Mouse (Mus musculus): ENCODE measurements around the gene Sp140. TPM values are rescaled to one million over a fixed set of nuclear protein-coding genes. Genes with fewer than 3 reads are reported as not detected.
"Not testable (repeated sequence)": the region's sequence is repeated elsewhere in the genome, so short reads cannot be mapped to it uniquely, and the experiment has no call there.

Sp140 gene
- total RNA-seq, 1 experiment from 2014 or later, result 3.1 TPM

GRCm38 (mm10) chr1:85649881-85650280 is 49.7 kb downstream of the Sp140 start, which contains the start of gene Sp100:
Gene Sp100 (plus strand): TSS chr1:85649988.
- peak; percentile 21 for DNase-seq

DNA sequence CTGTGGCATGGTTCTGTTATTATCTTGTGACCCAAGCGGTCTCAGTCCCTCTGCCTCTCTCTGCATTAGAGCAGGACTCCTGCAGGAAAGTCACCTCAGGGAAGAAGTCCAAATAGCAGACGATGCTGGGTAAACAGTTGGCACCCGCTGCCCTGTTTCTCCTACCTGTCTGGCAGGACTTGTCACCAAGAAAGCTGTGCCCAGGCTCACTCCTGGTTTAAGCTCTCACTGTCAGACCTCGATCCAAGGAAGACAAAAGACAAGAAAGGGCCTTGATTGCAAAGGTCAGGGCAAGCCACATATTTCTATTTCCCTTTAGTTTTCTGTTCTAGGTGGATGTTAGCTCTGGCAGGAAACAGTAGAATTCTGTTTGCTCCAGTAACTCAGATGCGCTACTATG is 50.3 kb downstream of the Sp140 start:
- DNase-seq, result not testable (repeated sequence)

DNA sequence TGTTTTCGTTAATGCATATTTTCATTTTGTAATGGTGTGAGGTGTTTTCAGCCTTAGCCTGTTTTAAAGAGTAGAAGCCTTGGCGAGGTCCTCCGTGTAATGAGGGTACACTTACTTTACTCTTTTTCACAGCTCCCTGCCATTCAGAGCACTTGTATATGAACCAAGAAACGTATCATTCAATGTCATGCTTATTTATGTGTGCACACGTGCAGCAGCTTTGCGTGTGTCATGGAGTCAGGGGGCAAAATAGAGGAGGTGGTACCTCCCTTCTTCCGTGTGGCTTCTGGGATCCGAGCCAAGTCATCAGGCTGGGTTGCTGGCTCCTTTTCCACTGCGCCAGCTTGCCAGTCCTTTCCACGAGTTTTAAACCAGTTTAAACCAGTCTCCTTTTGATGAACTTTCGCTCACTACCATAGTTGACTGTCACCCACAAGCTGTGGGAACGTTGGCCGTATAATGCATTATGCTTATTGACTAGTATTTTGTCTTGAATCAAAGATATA is 51.6 kb downstream of the Sp140 start:
- not testable (repeated sequence) for DNase-seq

DNA sequence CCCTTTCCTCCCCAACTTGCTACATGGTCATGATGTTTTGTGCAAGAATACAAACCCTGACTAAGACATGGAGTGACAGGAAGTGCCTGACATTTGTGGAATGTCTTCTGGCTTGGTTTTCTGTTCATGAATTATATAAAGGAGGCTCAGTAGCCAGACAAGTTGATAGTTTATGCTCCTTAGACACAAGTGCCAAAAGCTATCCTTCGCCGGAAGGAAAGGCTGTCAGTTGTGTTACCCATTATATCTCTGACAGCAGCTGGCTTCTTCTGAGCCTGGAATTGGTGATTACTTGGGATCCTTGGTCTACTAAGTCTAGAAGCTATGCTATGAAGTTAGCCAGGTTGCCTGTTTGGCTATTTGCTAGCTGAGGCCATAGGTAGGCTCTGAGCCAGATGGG is 57.0 kb downstream of the Sp140 start:
- DNase-seq, result not testable (repeated sequence)

DNA sequence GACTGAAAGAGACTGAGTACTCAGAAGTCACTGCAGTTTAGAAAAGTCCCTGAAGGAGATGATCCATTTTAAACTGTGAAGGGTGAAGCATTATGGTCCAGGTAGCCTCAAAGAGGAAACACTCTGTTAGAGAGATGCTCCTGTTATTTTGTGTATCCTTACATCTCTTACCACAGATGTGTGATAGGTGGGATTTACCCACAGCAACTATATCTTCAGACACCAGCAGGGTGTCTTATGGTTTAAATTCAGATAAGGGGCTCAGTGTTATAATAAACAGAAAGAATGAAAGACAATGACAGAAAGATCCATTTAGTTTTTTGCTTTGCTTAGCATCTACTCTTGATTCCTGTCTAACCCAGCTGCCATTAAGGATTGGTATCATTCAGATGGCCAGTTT is 64.1 kb downstream of the Sp140 start:
- no peak for DNase-seq

- DNase-seq, result peak; percentile 11
Measured at GRCm38 (mm10) chr1:85680226-85680625, 80.0 kb downstream of the Sp140 start.

- no peak for DNase-seq
Measured at GRCm38 (mm10) chr1:85686666-85687065, 86.5 kb downstream of the Sp140 start.

- DNase-seq, result peak; percentile 10
Measured at GRCm38 (mm10) chr1:85687346-85687745, 87.2 kb downstream of the Sp140 start.

GRCm38 (mm10) chr1:85690544-85690943 is 90.4 kb downstream of the Sp140 start:
- no peak for DNase-seq

DNA sequence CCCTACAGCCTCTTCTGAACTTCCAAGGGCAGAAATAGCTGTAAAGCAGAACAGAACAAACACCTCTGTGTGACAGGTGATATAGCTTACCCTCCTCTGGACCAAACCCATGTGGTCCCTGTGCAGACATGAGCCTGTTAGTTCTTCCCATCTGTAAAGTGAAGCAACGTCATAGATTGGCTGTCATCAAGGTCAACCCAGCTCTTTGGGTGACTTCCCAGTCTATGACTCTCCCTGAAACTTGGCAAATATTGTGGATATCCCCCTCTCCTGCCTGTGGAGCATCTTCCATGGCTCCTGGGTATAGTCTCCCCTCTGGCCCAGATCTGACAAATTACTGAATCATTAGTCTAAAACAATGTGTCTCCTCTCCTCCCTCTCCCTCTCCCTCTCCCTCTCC is 92.1 kb downstream of the Sp140 start:
- DNase-seq, result peak; percentile 72

- no peak for DNase-seq
Measured at GRCm38 (mm10) chr1:85693280-85693679, 93.1 kb downstream of the Sp140 start.

Other genes with a start within 250 kb of the Sp140 start
- gene G530012D18Rik, start 24.7 kb upstream of the Sp140 start, total RNA-seq (2021), result not detected in 2 replicates
- 4.3 and 11.3 TPM in 2 replicates for gene Sp110, start 1.6 kb upstream of the Sp140 start, total RNA-seq (2021)
- 13.2 and 35.0 TPM in 2 replicates for gene Sp100, start 49.6 kb downstream of the Sp140 start, total RNA-seq (2021)
- 0.59 and 3.8 TPM in 2 replicates for gene A630001G21Rik, start 178.3 kb downstream of the Sp140 start, total RNA-seq (2021)
- 115 and 132 TPM in 2 replicates for gene Cab39, start 193.1 kb downstream of the Sp140 start, total RNA-seq (2021)